Mouse (Mus musculus): ENCODE results near the gene Gng11. TPM values are rescaled to one million over a fixed set of nuclear protein-coding genes. Genes with fewer than 3 reads are reported as not detected.

Gene Gng11
- 19.9 and 27.0 TPM in 2 replicates for polyA plus RNA-seq (2015; fragmentation: Nextera tagmentation; extraction: Ambion mirVana)

DNA sequence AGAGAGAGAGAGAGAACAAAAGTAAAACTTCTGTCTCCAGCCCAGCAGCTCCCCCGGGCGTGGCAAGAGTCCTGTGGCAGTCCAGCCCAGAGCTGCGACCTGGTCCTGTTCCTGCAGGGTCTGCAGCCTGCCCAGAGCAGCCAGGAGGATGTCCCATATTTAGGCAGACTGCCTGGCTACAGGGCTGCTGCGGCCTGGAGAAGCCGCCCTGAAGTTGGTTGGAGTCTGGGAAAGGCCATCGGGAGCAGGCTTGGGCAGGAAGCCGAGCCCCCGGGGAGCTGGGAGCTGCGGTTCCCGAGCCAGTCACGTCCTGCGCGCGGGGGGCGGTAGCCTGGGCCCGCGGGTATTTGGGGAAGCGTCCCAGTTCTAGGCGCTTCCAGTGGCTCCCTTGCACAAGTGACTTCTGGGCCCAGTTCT is at the start of gene Gng11:
Gene Gng11, plus strand, starts transcription at position 15 of the 417 bp plus-strand sequence.
- Histone ChIP-seq H3K9me3 (replicated peaks) (no peaks in the 10 kb centered on the region), H3K9ac (peak within 1 kb of the TSS; percentile 60), H3K4me3 (peak within 1 kb of the TSS; percentile 34), H3K4me2 (peak within 1 kb of the TSS; percentile 63), H3K4me1 (peaks cover 7% of the 10 kb centered on the region), H3K36me3 (ENCODE audit: poor library complexity, severe bottlenecking) (no peaks in the 10 kb centered on the region), H3K27me3 (no peaks in the 10 kb centered on the region), H3K27ac (no peak within 1 kb of the TSS)
- ATAC-seq = peak; percentile 65; the same call in 1 of the 2 replicates
- 4% methylated on average over 19 of the region's 19 CpGs for WGBS

DNA sequence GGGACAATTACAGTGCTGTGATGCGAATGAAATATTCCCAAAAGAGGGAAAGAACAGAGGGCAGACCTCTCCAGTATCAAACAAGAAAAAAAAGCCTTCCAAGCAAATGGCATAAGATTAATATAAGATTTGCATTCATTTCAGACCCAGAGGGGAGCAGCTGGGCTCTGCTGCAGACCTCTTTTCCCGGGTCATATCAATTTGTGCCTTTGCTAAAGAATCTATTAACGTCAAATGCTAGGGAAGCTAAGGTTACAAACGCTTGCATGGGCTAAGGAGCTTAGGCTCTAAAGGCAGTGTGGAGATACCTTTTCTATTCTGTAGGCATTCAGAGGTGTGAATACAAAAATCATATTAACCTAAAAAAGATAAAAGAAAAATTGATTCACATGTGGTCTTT is 48.7 kb upstream of the Gng11 start:
- H3K36me3 ChIP-seq (ENCODE audit: poor library complexity, severe bottlenecking) = no peaks in the 10 kb centered on the region
- H3K9ac ChIP-seq = no peak overlapping the region
- no peaks in the 10 kb centered on the region for H3K9me3 ChIP-seq (replicated peaks)
- 42% methylated on average over 4 of the region's 4 CpGs for WGBS
- H3K4me1 ChIP-seq = no peaks in the 10 kb centered on the region
- H3K4me2 ChIP-seq = no peak overlapping the region
- no peak overlapping the region for H3K27ac ChIP-seq
- H3K4me3 ChIP-seq = no peak overlapping the region
- no peaks in the 10 kb centered on the region for H3K27me3 ChIP-seq
- ATAC-seq = no peak

DNA sequence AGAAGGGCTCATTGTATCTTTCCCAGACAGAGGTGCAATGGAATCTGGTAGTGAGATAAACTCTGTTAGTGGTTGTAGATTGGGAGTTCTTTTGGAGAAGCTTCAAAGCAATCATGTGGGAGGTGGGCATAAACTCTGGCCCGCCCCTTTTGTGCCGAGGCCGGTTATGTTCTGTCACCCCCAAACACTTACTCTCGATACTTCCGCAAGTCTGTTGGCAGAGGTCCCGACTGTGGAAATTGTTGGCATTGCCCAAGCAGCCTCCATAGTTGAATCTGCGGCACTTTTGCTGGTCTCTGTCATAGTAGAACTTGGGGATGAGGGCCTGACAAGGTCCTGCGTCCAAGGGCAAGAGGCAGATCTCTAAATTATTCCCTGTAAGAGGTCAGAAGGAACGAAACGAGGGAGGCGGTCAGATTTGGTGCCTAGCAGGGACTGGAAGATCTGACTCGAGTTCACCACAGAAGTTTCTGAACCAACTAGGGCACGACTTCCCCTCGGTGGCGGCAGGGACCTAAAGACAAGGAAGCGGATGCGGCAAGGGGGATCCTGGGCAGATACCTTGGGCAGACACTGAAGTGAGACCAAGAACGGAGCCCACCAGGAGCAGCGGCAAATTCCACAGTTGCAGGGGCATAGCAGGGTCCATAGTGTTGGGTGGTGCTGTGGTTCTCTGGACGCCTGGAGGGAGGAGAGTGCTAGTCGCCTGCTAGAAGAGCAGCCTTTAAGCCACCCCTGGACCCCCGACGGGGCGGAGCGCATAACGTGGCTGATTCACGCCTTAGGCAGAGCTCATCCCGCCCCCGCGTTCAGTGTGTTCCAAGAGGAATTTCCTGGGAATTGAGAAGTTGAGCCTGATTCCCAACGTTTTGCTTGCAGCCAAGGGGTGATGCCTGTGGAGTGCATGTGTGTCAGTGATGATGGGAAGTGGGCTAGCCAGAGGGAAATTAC is 35.8 kb upstream of the Gng11 start:
- WGBS = 34% methylated on average over 31 of the region's 31 CpGs
- Histone ChIP-seq H3K4me2 (peak overlapping the region; percentile 40), H3K27ac (no peak overlapping the region), H3K4me3 (no peak overlapping the region), H3K27me3 (peaks cover 10% of the 10 kb centered on the region; the same call in 1 of the 2 replicates), H3K9ac (no peak overlapping the region), H3K36me3 (ENCODE audit: poor library complexity, severe bottlenecking) (no peaks in the 10 kb centered on the region), H3K9me3 (replicated peaks) (no peaks in the 10 kb centered on the region), H3K4me1 (no peaks in the 10 kb centered on the region)
- no peak for ATAC-seq

DNA sequence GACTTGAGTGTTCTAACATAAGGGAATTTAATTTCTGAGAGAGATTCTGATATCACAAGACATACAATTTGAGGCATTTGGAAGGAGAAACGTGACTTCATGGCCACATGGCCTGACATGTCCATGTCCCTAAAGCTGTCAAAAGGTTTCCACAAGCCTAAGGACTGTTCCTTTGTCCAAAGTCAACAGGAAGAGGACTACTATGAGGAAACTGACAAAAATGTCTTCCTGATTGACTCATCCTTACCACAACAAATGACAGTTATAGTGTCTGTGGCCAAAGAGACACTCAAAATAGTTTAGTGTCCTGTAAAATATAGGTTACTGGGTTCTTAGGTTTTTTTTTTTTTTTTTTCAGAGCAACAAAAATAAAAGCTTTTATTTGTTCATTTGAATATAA is 30.0 kb upstream of the Gng11 start:
- no peak overlapping the region for H3K27ac ChIP-seq
- no peaks in the 10 kb centered on the region for H3K27me3 ChIP-seq
- no peak overlapping the region for H3K4me2 ChIP-seq
- 76% methylated on average over 1 of the region's 1 CpGs for WGBS
- no peaks in the 10 kb centered on the region for H3K4me1 ChIP-seq
- H3K9ac ChIP-seq = no peak overlapping the region
- H3K9me3 ChIP-seq (replicated peaks) = no peaks in the 10 kb centered on the region
- no peak for ATAC-seq
- H3K4me3 ChIP-seq = no peak overlapping the region
- no peaks in the 10 kb centered on the region for H3K36me3 ChIP-seq (ENCODE audit: poor library complexity, severe bottlenecking)

DNA sequence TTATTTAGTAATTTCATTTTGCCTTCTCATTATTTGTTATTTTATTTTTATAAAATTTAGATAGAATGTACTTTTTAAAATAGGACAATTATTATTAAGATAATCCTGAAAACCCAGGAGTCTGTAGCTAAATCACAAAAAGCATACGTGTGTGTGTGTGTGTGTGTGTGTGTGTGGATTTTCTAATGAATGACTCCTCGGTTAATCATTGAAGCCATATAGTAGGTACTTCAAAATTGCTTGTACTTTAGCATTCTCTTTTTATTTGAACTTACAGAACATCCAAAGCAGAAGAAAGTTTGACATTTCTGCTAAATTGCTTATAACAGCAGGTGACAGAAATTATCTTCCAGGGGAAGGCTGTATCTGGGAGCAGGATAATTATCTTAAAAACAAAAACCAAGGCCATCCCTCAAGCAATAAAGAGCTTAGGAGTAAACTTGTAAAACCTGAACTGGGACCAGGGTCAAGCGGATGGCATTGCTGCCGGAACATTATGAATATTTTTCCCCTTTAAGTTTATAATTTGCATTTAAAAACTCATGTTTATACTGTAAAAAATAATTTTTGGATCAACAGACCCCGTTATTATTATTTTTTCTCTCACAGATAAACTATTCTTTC is 20.9 kb upstream of the Gng11 start:
- H3K27me3 ChIP-seq = no peaks in the 10 kb centered on the region
- no peaks in the 10 kb centered on the region for H3K4me1 ChIP-seq
- no peak overlapping the region for H3K27ac ChIP-seq
- no peaks in the 10 kb centered on the region for H3K36me3 ChIP-seq (ENCODE audit: poor library complexity, severe bottlenecking)
- H3K4me3 ChIP-seq = no peak overlapping the region
- no peaks in the 10 kb centered on the region for H3K9me3 ChIP-seq (replicated peaks)
- no peak for ATAC-seq
- H3K9ac ChIP-seq = no peak overlapping the region
- H3K4me2 ChIP-seq = no peak overlapping the region
- WGBS = 89% methylated on average over 5 of the region's 5 CpGs

DNA sequence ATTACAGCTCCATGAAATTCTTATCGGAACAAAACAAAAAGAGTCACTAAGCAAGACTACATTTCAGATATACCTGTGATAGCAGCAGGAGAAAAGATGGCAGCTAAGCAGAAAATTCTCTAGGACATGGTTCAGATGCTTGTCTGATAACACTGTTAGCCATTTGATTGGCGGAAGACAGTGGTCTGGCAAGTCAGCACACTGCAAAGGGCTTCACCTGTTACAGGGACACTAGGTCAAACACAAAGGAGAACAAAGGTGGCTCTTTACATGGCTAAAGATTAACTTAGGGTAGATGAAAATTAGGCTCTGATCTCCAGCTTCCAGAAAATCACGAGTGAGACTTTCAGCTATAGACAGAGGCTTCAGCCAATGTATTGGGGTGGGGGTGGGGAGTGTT is 15.0 kb upstream of the Gng11 start, which contains the start of gene Tfpi2:
Gene Tfpi2, minus strand, starts transcription at position 170 of the 400 bp plus-strand sequence.
- no peak within 1 kb of the TSS for H3K4me3 ChIP-seq

DNA sequence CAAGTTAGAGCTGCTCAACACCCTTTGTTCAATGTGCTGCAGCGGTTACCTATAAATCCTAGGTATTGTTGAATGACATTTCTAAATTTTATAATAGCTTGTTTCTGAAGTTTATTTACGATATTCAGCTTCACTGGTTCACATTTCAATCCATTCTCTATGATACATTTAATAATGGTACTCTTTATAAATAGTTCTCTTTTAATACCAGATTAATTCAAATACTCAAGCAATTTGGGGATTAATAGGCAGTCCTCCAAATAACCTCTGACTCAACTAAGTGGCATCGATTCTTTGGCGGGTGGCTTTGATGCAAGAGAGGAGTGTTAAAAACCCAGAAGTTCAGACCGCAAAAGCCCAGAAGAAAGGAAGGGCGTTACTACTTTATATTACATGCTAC is 10.2 kb upstream of the Gng11 start, which contains the start of gene Gngt1:
Gene Gngt1, plus strand, starts transcription at position 301 of the 400 bp plus-strand sequence.
- Histone ChIP-seq H3K27ac (no peak within 1 kb of the TSS), H3K36me3 (ENCODE audit: poor library complexity, severe bottlenecking) (no peaks in the 10 kb centered on the region), H3K4me3 (no peak within 1 kb of the TSS), H3K4me2 (no peak within 1 kb of the TSS), H3K9me3 (replicated peaks) (no peaks in the 10 kb centered on the region), H3K4me1 (no peaks in the 10 kb centered on the region), H3K9ac (no peak within 1 kb of the TSS), H3K27me3 (no peaks in the 10 kb centered on the region)
- WGBS = 81% methylated on average over 6 of the region's 6 CpGs
- no peak for ATAC-seq

More for the DNA sequence above, 15.0 kb upstream of the Gng11 start, which contains the start of gene Tfpi2:
- Histone ChIP-seq H3K36me3 (ENCODE audit: poor library complexity, severe bottlenecking) (no peaks in the 10 kb centered on the region), H3K4me1 (no peaks in the 10 kb centered on the region), H3K4me2 (no peak within 1 kb of the TSS), H3K9me3 (replicated peaks) (no peaks in the 10 kb centered on the region), H3K27ac (no peak within 1 kb of the TSS), H3K27me3 (no peaks in the 10 kb centered on the region), H3K9ac (no peak within 1 kb of the TSS)
- ATAC-seq = no peak
- whole genome bisulfite sequencing = 79% methylated on average over 3 of the region's 3 CpGs

DNA sequence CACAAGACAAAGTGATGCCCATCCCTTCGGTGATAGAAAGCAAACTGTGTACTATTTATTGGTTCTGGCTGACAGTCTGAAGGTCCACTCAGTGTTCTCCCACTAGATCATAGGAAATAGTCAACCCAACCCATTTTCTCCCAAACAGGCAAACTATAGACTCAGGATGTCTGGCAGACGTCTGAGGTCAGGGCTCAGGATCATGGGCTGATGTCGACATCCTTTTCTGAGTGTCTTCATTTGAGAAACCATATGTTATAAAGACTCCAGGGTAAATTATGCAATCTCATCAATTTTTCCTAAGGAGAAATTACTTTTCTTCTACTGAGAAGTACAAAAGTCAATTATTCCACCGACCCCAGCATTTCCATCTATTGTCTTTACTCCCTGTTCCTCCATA is 5.6 kb upstream of the Gng11 start:
- Histone ChIP-seq H3K4me2 (no peak overlapping the region), H3K27me3 (no peaks in the 10 kb centered on the region), H3K36me3 (ENCODE audit: poor library complexity, severe bottlenecking) (no peaks in the 10 kb centered on the region), H3K4me1 (no peaks in the 10 kb centered on the region), H3K9ac (no peak overlapping the region), H3K9me3 (replicated peaks) (no peaks in the 10 kb centered on the region), H3K27ac (no peak overlapping the region), H3K4me3 (no peak overlapping the region)
- ATAC-seq = no peak
- 85% methylated on average over 4 of the region's 4 CpGs for WGBS

DNA sequence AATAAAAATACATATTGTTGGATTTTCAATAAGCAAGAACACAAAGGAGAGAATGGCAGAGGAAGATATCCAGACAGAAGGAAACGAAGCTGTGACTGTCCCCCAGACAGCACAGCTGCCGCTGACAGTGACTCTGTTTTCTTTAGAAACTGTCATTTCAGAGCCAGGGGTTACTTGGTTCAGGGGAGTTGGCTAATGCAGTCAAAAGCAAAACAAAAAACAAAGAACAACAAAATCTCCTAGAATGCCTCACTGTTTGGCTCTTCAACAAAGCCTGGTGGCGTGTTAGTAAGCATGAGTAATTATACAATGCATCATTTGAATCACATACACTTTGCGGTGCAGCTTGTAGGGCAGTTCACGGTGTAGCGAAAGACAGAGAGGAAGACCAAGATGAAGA is 4.4 kb upstream of the Gng11 start:
- Histone ChIP-seq H3K36me3 (ENCODE audit: poor library complexity, severe bottlenecking) (no peaks in the 10 kb centered on the region), H3K4me2 (no peak overlapping the region), H3K9me3 (replicated peaks) (no peaks in the 10 kb centered on the region), H3K9ac (no peak overlapping the region), H3K4me1 (peaks cover 6% of the 10 kb centered on the region), H3K4me3 (no peak overlapping the region), H3K27me3 (no peaks in the 10 kb centered on the region), H3K27ac (no peak overlapping the region)
- ATAC-seq = no peak
- WGBS = 63% methylated on average over 6 of the region's 6 CpGs

DNA sequence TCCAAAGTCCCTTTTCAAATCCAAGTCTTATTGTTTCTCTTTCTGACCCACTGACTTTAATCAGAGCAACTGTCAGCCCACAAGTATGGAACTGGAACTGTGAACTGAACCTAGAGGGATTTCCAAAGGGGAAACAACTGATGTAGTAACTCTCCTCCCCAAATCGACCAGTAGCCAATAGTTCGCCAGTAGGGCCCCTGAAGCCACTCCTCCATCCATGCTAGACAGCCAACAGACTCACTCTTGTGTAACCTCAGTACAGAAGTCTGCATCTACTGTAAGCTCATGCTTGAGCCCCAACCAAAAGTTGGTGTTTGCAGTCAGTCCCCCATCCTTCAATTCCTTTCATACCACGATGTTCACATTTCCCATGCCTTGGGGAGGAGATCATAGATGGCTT is 3.0 kb upstream of the Gng11 start:
- H3K9me3 ChIP-seq (replicated peaks) = no peaks in the 10 kb centered on the region
- no peak overlapping the region for H3K9ac ChIP-seq
- H3K27me3 ChIP-seq = no peaks in the 10 kb centered on the region
- 82% methylated on average over 3 of the region's 3 CpGs for WGBS
- no peak overlapping the region for H3K27ac ChIP-seq
- H3K4me1 ChIP-seq = peaks cover 7% of the 10 kb centered on the region
- no peaks in the 10 kb centered on the region for H3K36me3 ChIP-seq (ENCODE audit: poor library complexity, severe bottlenecking)
- no peak overlapping the region for H3K4me2 ChIP-seq
- ATAC-seq = no peak
- H3K4me3 ChIP-seq = no peak overlapping the region

DNA sequence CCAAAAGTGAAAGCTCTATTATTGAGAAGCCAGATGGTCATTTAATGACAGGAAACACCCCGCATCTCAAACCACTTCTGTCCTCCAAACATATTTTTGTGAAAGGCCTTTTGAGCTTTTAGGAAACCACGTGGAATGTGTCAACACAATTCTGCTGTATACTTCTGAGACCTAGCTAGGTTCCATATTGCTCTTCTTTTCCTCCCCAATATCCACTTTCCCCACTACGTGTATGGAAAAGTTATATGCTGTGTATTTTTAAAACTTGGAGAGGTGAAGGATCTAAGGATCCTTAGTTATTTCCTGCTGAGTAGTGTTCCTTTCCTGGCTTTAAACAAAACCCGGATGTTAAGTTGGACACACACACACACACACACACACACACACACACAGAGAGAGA is 259 bp upstream of the Gng11 start:
- WGBS = 67% methylated on average over 4 of the region's 4 CpGs
- H3K9ac ChIP-seq = no peak overlapping the region
- H3K4me3 ChIP-seq = no peak overlapping the region
- ATAC-seq = no peak
- no peaks in the 10 kb centered on the region for H3K36me3 ChIP-seq (ENCODE audit: poor library complexity, severe bottlenecking)
- no peaks in the 10 kb centered on the region for H3K27me3 ChIP-seq
- no peak overlapping the region for H3K4me2 ChIP-seq
- H3K27ac ChIP-seq = no peak overlapping the region
- H3K4me1 ChIP-seq = peaks cover 7% of the 10 kb centered on the region
- H3K9me3 ChIP-seq (replicated peaks) = no peaks in the 10 kb centered on the region

DNA sequence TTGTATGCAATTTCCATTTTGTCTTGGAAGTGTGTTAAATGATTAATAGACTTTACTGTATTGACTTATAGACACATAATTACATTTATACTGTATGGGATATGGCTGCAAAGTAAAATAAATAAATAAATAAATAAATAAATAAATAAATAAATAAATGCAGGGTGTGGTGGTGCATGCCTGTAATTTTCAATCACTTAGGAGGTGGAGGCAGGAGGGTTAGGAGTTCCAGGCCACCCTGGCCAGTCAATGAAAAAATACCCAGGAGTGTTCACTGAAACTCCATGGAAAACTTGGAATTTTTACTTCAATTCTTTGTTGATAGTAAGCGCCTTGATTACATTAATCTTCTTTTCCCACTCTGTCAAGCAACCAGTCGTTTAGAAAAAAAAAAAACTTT is 1.1 kb downstream of the Gng11 start:
- Histone ChIP-seq H3K4me2 (no peak overlapping the region), H3K4me1 (peaks cover 7% of the 10 kb centered on the region), H3K27ac (no peak overlapping the region), H3K27me3 (no peaks in the 10 kb centered on the region), H3K9ac (no peak overlapping the region), H3K4me3 (no peak overlapping the region), H3K9me3 (replicated peaks) (no peaks in the 10 kb centered on the region), H3K36me3 (ENCODE audit: poor library complexity, severe bottlenecking) (no peaks in the 10 kb centered on the region)
- no peak for ATAC-seq
- 93% methylated on average over 2 of the region's 2 CpGs for WGBS
